Mouse (Mus musculus) MEL (cell line): ENCODE measurements around the gene Ntrk3. TPM values are rescaled to one million over a fixed set of nuclear protein-coding genes. Genes with fewer than 3 reads are reported as not detected.

ENCODE experiments used
- DNase-seq: peaks from one replicate; pipeline ENCODE4 v3.0.0; 2011; ENCODE audit warnings: low read depth, low spot score
- H3K27ac ChIP-seq: 2 replicates; pipeline ENCODE4 v1.5.1; 2012; ENCODE audit warnings: low read depth, mild to moderate bottlenecking, control low read depth, low read length, moderate library complexity; ENCODE audit not compliant: control insufficient read depth
- H3K27me3 ChIP-seq, 2 experiments: fragments of 150-350 bp in 1 of 2; sonication (generic) in 1 of 2; 2 replicates each; pipeline ENCODE4 v1.6.1; 2012; ENCODE audit warnings: low read length in 2 of 2, mild to moderate bottlenecking in 2 of 2, improper control_type of control experiment in 1 of 2, moderate library complexity in 1 of 2; ENCODE audit not compliant: insufficient read depth in 2 of 2, control insufficient read depth in 1 of 2
- H3K36me3 ChIP-seq, 2 experiments: 2 replicates each; pipeline ENCODE4 v1.6.1; 2012 to 2014; ENCODE audit warnings: low read length in 2 of 2, improper control_type of control experiment in 1 of 2, inconsistent platforms in 1 of 2, mild to moderate bottlenecking in 1 of 2; ENCODE audit not compliant: insufficient read depth in 2 of 2, control insufficient read depth in 1 of 2
- H3K4me1 ChIP-seq, 2 experiments: fragments of 150-350 bp in 1 of 2; sonication (generic) in 1 of 2; 2 replicates each; pipeline ENCODE4 v1.6.1; 2012; ENCODE audit warnings: low read length in 2 of 2, improper control_type of control experiment in 1 of 2, mild to moderate bottlenecking in 1 of 2; ENCODE audit not compliant: insufficient read depth in 2 of 2, control insufficient read depth in 1 of 2
- H3K4me3 ChIP-seq, 2 experiments: fragments of 150-350 bp in 1 of 2; sonication (generic) in 1 of 2; 2 replicates each; pipeline ENCODE4 v1.5.1; 2012; ENCODE audit warnings: low read depth in 2 of 2, low read length in 2 of 2, mild to moderate bottlenecking in 2 of 2, moderate library complexity in 2 of 2, control low read depth in 1 of 2, improper control_type of control experiment in 1 of 2; ENCODE audit not compliant: control insufficient read depth in 1 of 2, insufficient read depth in 1 of 2
- H3K79me2 ChIP-seq: 2 replicates; pipeline ENCODE4 v1.6.1; 2012; ENCODE audit warnings: mild to moderate bottlenecking, low read length, moderate library complexity; ENCODE audit not compliant: control insufficient read depth, poor library complexity, insufficient read depth
- H3K9ac ChIP-seq: 2 replicates; pipeline ENCODE4 v1.6.1; 2012; ENCODE audit warnings: low read depth, mild to moderate bottlenecking, control low read depth, low read length, moderate library complexity; ENCODE audit not compliant: control insufficient read depth, poor library complexity, severe bottlenecking
- H3K9me3 ChIP-seq: fragments of 150-350 bp; sonication (generic); replicated peaks from 2 replicates; pipeline ENCODE4 v1.6.1; 2012; ENCODE audit warnings: mild to moderate bottlenecking, low read length, improper control_type of control experiment, moderate library complexity; ENCODE audit not compliant: insufficient read depth
- BHLHE40 ChIP-seq: IDR thresholded peaks from 2 replicates; pipeline ENCODE4 v1.6.1; 2012; ENCODE audit warnings: low read depth, mild to moderate bottlenecking, inconsistent platforms, low read length, improper control_type of control experiment, borderline replicate concordance
- CHD1 ChIP-seq: IDR thresholded peaks from 2 replicates; pipeline ENCODE4 v1.6.1; 2012; ENCODE audit warnings: low read depth, mild to moderate bottlenecking, inconsistent platforms, low read length, improper control_type of control experiment
- CHD2 ChIP-seq: IDR thresholded peaks from 2 replicates; pipeline ENCODE4 v1.6.1; 2011; ENCODE audit warnings: low read length, improper control_type of control experiment
- E2F4 ChIP-seq: IDR thresholded peaks from 2 replicates; pipeline ENCODE4 v1.6.1; 2011; ENCODE audit warnings: low read depth, low read length, improper control_type of control experiment, borderline replicate concordance
- GABPA ChIP-seq: IDR thresholded peaks from 2 replicates; pipeline ENCODE4 v1.6.1; 2012; ENCODE audit warnings: low read depth, mild to moderate bottlenecking, inconsistent platforms, low read length, improper control_type of control experiment, moderate library complexity
- GATA1 ChIP-seq: IDR thresholded peaks from 2 replicates; pipeline ENCODE4 v1.6.1; 2011; ENCODE audit warnings: low read depth, low read length, improper control_type of control experiment
- HCFC1 ChIP-seq: IDR thresholded peaks from 2 replicates; pipeline ENCODE4 v1.6.1; 2012; ENCODE audit warnings: low read depth, mild to moderate bottlenecking, inconsistent platforms, low read length, improper control_type of control experiment, moderate library complexity
- JUND ChIP-seq: IDR thresholded peaks from 2 replicates; pipeline ENCODE4 v1.6.1; 2011; ENCODE audit warnings: low read depth, mild to moderate bottlenecking, improper control_type of control experiment, low read length
- KAT2A ChIP-seq: conservative IDR thresholded peaks from 2 replicates; pipeline ENCODE4 v1.6.1; 2012; ENCODE audit warnings: low read depth, low read length, improper control_type of control experiment, inconsistent platforms
- MAX ChIP-seq: IDR thresholded peaks from 2 replicates; pipeline ENCODE4 v1.6.1; 2011; ENCODE audit warnings: low read length, improper control_type of control experiment
- MAZ ChIP-seq: IDR thresholded peaks from 2 replicates; pipeline ENCODE4 v1.6.1; 2012; ENCODE audit warnings: low read depth, mild to moderate bottlenecking, inconsistent platforms, low read length, improper control_type of control experiment
- MXI1 ChIP-seq: IDR thresholded peaks from 2 replicates; pipeline ENCODE4 v1.6.1; 2011; ENCODE audit warnings: mild to moderate bottlenecking, low read depth, low read length, improper control_type of control experiment
- MYC ChIP-seq: IDR thresholded peaks from 2 replicates; pipeline ENCODE4 v1.6.1; 2011; ENCODE audit warnings: low read depth, mild to moderate bottlenecking, low read length, improper control_type of control experiment, moderate library complexity
- NRF1 ChIP-seq: IDR thresholded peaks from 2 replicates; pipeline ENCODE4 v1.6.1; 2014; ENCODE audit warnings: low read depth, mild to moderate bottlenecking, inconsistent platforms, low read length, improper control_type of control experiment, moderate library complexity; ENCODE audit not compliant: poor library complexity, insufficient read depth, severe bottlenecking
- POLR2A ChIP-seq, 2 experiments: IDR thresholded peaks; 2 replicates each; pipeline ENCODE4 v1.6.1; 2011 to 2012; ENCODE audit warnings: low read length in 2 of 2, mild to moderate bottlenecking in 2 of 2, control low read depth in 1 of 2, improper control_type of control experiment in 1 of 2, low read depth in 1 of 2, moderate library complexity in 1 of 2; ENCODE audit not compliant: control insufficient read depth in 1 of 2, insufficient read depth in 1 of 2, poor library complexity in 1 of 2
- POLR2AphosphoS5 ChIP-seq: IDR thresholded peaks from 2 replicates; pipeline ENCODE4 v1.6.1; 2012; ENCODE audit warnings: low read depth, borderline replicate concordance, mild to moderate bottlenecking, inconsistent platforms, low read length, moderate library complexity, mixed read lengths
- RAD21 ChIP-seq: IDR thresholded peaks from 2 replicates; pipeline ENCODE4 v1.6.1; 2011; ENCODE audit warnings: mild to moderate bottlenecking, low read depth, low read length, improper control_type of control experiment
- RCOR1 ChIP-seq: IDR thresholded peaks from 2 replicates; pipeline ENCODE4 v1.6.1; 2012; ENCODE audit warnings: low read depth, mild to moderate bottlenecking, inconsistent platforms, low read length, improper control_type of control experiment
- SMC3 ChIP-seq: IDR thresholded peaks from 2 replicates; pipeline ENCODE4 v1.6.1; 2011; ENCODE audit warnings: low read depth, low read length, improper control_type of control experiment
- TAL1 ChIP-seq: IDR thresholded peaks from 2 replicates; pipeline ENCODE4 v1.6.1; 2012; ENCODE audit warnings: mild to moderate bottlenecking, inconsistent platforms, low read length, moderate library complexity, mixed read lengths
- TBP ChIP-seq: IDR thresholded peaks from 2 replicates; pipeline ENCODE4 v1.8.0; 2011; ENCODE audit warnings: low read depth, low read length, improper control_type of control experiment
- USF2 ChIP-seq, 2 experiments: IDR thresholded peaks; 2 replicates each; pipeline ENCODE4 v1.6.1; 2011 to 2012; ENCODE audit warnings: improper control_type of control experiment in 2 of 2, low read length in 2 of 2, borderline replicate concordance in 1 of 2, inconsistent platforms in 1 of 2, low read depth in 1 of 2, mild to moderate bottlenecking in 1 of 2; ENCODE audit not compliant: insufficient read depth in 1 of 2
- ZC3H11A ChIP-seq: IDR thresholded peaks from 2 replicates; pipeline ENCODE4 v1.6.1; 2012; ENCODE audit warnings: low read depth, mild to moderate bottlenecking, inconsistent platforms, low read length, improper control_type of control experiment
- ZKSCAN1 ChIP-seq: IDR thresholded peaks from 2 replicates; pipeline ENCODE4 v1.6.1; 2012; ENCODE audit warnings: low read depth, mild to moderate bottlenecking, inconsistent platforms, low read length, improper control_type of control experiment, moderate library complexity
- ZMIZ1 ChIP-seq: IDR thresholded peaks from 2 replicates; pipeline ENCODE4 v1.6.1; 2012; ENCODE audit warnings: low read depth, mild to moderate bottlenecking, inconsistent platforms, low read length, improper control_type of control experiment, moderate library complexity
- ZNF384 ChIP-seq: IDR thresholded peaks from 2 replicates; pipeline ENCODE4 v1.6.1; 2012; ENCODE audit warnings: low read depth, mild to moderate bottlenecking, inconsistent platforms, low read length, improper control_type of control experiment
- polyA plus RNA-seq, 2 experiments: library from polyadenylated mRNA; stranded (reverse) in 1 of 2; unstranded in 1 of 2; fragments of >175 nt in 1 of 2; fragments of >200 nt in 1 of 2; gene quantifications; 2 replicates each; pipeline versions ENCODE4 v1.2.1 to v1.2.4; 2012; ENCODE audit warnings: low replicate concordance in 2 of 2, low read depth in 1 of 2; ENCODE audit not compliant: insufficient read length in 2 of 2, insufficient read depth in 1 of 2, missing spikeins in 1 of 2
- total RNA-seq: library from RNA; depleted of rRNA; stranded (reverse); fragments of 300-350 nt; gene quantifications from 2 replicates; pipeline ENCODE4 v1.2.3, GENCODE M21; 2012

Ntrk3 gene
- total and polyA plus RNA-seq, 3 experiments, result 0.04 TPM; not detected in 2

DNA sequence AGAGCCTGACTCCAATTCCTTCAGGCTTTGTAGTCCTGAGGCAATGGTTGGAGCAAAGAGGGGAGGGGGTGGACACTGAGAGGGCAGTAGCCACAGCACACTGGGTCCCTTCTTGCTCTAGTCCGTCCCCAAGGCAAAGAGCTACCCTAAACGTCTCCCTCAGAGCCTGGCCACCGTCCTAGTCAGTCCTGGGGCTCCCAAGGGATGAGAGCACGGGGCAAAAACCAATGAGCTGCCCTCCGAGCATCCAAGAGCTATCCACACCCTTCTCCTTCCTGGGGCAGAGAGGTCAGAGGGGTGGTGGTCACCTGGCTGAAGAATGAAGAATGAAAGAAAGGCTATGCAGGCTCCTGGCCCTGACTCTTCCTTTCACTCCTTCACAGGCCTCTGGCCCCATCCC lies 161.6 kb downstream of the Ntrk3 start:
- Histone ChIP-seq H3K9me3 (no peaks in the 10 kb centered on the region), H3K36me3 (no peaks in the 10 kb centered on the region)

DNA sequence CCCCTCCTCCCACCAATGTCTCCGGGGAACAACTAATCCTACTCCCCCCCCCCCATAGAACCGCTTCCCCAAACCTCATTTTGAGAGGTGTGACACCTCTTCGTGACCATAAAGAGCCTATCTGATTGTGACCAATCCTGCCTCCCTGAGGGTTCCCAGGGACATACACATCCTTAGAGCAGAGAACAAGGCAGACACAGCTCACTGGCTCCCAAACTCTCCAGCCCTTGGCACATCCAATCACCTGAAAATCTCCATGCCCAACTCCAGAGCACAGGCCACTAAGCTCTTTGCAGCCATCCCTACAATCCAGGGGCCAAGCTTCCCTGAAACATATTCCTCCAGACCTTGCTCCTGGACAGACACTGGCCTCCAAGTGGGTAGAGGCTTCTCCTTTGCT lies 162.3 kb downstream of the Ntrk3 start:
- no peak for DNase-seq
- no peaks in the 10 kb centered on the region for H3K27me3 ChIP-seq
- no peak overlapping the region for H3K27ac ChIP-seq
- H3K4me3 ChIP-seq, result no peak overlapping the region
- TF ChIP-seq GATA1 (no peak), USF2 (IDR thresholded peaks at IDR 0.05; ENCODE audit: borderline replicate concordance in 1 of 2, insufficient read depth in 1 of 2, low read depth in 1 of 2, low read length in 2 of 2) (no peak), MAZ (no peak), RCOR1 (no peak), NRF1 (no peak), TBP (no peak), ZMIZ1 (no peak), MAX (no peak), POLR2A (IDR thresholded peaks at IDR 0.05; ENCODE audit: control insufficient read depth in 1 of 2, insufficient read depth in 1 of 2, low read depth in 1 of 2, low read length in 2 of 2, poor library complexity in 1 of 2) (no peak), E2F4 (no peak), ZKSCAN1 (no peak), TAL1 (no peak), MYC (no peak), CHD2 (no peak), GABPA (no peak), RAD21 (no peak), MXI1 (no peak), ZC3H11A (no peak), CHD1 (no peak)
- H3K9ac ChIP-seq, result no peak overlapping the region
- no peaks in the 10 kb centered on the region for H3K79me2 ChIP-seq
- H3K4me1 ChIP-seq, result no peaks in the 10 kb centered on the region
- no peaks in the 10 kb centered on the region for H3K9me3 ChIP-seq
- H3K36me3 ChIP-seq, result no peaks in the 10 kb centered on the region

More for the DNA sequence above, 161.6 kb downstream of the Ntrk3 start:
- Histone ChIP-seq H3K4me1 (no peaks in the 10 kb centered on the region), H3K27me3 (no peaks in the 10 kb centered on the region), H3K27ac (no peak overlapping the region), H3K4me3 (no peak overlapping the region), H3K79me2 (no peaks in the 10 kb centered on the region), H3K9ac (no peak overlapping the region)
- DNase-seq, result no peak
- TF ChIP-seq CHD1 (no peak), KAT2A (no peak), MYC (no peak), MAZ (no peak), HCFC1 (no peak), BHLHE40 (no peak), JUND (no peak), POLR2AphosphoS5 (no peak), ZNF384 (no peak), TAL1 (no peak), SMC3 (no peak)
